Mouse (Mus musculus) yolk sac, embryonic 10.5 days (tissue): Measurements from ENCODE around the gene Lgals3bp.

ENCODE experiments used
- DNase-seq: peaks from one replicate; pipeline ENCODE4 v3.0.0-alpha.2; 2017; ENCODE audit warnings: low spot score

The Lgals3bp gene

DNA sequence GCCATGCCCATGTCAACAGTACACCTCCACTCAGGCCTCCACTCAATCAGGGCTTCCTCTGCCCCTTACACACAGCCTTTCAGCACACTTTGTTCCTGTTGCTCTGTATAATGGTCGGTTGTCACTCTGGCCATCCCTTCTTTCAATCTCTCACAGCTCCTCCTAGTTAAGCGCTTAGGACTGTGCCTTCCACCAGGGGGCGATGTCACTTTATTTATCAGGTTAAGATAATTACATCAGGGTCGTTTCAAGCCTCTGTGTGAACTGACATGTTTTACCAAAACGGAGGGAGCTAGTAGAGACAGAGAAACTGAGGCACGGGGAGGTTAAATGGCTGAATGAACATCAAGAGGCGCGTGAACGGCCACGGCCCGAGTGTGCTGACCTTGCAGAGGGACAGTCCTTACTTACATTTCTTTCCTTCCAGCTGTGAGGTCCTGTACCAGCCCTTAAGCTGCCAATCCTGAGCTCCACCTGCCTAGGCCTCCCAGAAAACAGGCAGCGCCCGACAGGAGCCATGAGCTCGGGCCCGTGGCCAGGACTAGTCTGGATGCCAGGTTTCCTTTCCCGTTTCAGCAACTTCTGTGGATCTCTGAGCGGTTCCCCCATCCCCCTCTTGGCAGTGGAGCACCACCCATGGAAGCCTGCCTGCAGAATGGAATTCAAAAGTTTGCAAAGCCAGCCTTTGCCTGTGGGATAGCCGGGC, 21.5 kb upstream of the Lgals3bp start:
- peak; percentile 53 for DNase-seq

DNA sequence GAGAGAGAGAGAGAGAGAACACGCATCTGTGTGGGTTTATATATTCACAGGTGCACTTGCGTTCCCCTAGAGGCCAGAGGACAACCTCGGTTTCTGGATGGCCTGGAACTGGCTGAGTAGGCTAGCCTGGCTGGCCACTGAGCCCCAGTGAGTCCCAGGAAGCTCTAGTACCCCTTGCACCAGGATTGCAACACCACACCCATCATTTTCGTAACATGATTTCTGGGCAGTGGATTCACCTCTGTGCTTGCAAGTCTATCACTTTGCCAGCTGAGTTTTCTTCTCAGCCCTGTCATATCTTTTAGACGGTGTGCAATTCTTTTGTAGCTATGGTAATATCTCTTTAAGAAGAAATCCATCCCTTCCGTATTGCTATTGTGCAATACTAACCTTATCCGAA, 18.4 kb upstream of the Lgals3bp start:
- no peak for DNase-seq

DNA sequence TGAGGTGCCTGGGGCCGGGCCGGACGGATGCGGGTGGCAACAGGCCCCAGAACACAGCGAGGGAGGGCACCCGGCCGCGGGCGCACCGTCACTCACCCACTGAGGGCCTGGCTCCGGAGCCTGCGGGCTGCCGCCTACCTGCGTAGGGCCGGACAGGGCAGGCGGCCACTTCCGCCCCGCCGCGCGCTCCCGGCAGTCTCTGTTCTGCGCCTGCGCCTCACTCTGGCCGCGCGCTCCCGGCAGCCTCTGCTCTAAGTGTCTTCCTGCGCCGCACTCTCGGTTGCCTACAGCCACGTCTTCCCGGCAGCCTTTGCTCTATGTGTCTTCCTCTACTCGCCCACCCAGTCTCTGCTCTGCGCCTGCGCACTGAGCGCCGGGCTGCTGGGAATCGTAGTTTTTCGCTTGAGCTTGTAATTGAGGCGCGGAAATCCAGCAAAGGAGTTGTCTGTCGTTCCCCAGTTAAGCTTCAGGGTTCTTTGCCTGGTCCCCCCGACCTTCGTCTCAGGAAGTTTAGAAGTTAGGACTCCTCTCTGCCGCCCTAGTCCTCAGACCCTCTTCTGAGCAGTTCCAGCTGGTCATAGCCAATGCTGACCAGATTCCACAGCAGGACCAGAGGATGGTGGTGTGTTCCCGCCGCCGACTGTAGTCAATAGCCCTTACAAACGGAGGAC, 17.1 kb upstream of the Lgals3bp start, which contains the start of gene Cant1:
TSS of gene Cant1 (minus strand) at position 253 of the 671 bp plus-strand sequence.
- DNase-seq, result peak; percentile 98

DNA sequence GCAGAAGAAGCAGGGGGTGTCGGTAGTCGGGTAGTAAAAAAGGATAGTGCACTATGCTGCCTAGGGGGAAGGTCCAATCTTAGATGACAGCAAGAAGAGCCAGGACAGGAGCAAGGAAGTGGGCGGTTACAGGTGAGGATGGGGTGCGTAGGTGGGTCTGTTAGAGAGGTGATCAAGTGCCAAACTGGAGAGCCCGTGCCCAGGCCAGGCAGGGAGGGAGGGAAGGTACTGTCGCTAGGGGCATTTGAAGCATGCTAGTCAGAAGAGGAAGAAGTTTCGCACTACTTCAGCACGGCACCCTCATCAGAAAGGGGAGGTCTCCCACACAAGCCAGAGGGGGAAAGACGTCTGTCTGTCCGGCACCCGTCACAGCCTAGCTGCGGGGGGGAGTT, 16.5 kb upstream of the Lgals3bp start:
- DNase-seq, result no peak

DNA sequence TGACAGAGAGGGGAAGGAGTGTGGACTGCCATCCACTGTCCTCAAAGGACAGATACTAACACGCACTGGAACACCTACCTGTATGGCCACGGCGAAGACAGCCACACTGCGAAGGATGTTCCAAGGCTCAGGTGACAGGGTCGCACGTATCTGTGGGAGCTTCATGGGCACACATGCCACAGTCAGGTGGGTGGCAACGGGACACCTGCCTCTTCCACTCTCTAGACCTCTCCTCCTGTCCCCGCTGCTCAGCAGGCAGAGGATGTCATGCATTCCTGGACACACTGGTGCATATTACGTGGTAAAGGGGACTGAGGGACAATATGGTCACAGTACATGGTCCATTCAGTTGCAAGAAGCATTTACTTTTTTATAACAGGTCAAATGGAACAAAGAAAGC, 15.6 kb upstream of the Lgals3bp start:
- no peak for DNase-seq

DNA sequence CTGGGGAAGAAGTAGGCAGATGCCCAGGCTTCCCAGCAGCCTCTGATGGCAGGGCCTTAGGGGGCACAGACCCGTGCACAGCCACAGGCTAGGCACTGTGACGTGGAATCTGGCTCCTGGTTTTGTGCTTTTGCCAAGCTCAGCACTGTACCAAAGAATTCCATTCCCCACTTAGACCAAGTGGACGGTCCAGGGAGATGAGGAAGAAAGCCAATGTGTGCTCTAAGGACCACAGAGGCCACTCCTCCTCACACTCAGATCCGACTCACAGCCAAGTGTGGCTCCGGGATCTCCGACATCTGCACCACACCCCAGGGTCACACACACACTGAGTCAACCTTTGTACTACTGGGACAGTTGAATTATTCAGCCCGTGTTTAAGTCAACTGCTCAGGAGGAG, 14.2 kb upstream of the Lgals3bp start:
- no peak for DNase-seq

DNA sequence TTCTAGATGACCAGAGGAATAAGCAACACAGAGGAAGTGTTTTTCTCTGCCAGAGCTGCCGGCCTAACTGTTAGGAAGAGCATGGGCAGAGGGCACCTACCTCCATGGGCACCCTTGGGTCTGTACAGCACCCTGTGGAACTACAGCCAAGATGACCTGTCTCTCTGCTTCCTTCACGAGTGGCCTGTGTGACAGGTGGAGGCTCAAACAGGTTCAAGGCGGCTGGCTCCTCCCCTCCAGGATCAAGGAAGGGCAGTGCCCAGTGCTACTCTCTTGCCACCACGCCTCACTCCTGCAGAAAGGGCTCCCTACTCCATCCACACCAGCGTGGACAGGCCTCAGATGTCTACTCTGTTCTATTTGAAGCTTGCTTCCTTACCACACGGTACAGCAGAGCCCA, 13.7 kb upstream of the Lgals3bp start:
- no peak for DNase-seq

DNA sequence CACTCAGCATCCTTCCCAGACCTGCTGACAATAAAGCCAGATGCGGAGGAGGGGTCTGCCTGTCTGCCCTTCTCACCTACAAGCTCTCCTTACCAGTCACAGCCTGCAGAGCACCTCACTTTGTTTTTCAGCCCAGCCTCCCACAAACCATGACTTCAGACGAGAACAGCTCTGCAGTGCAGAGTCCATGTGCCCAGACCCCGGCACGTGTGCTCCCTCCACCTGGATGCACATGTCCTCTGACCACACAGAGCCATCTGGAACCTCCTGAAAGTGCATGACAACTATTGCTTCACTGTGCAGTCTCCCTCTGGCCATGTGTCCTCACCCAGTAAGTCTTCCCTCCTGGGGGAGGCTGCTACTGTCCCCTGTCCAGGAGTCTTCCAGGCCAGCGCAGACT, 12.4 kb upstream of the Lgals3bp start:
- no peak for DNase-seq

DNA sequence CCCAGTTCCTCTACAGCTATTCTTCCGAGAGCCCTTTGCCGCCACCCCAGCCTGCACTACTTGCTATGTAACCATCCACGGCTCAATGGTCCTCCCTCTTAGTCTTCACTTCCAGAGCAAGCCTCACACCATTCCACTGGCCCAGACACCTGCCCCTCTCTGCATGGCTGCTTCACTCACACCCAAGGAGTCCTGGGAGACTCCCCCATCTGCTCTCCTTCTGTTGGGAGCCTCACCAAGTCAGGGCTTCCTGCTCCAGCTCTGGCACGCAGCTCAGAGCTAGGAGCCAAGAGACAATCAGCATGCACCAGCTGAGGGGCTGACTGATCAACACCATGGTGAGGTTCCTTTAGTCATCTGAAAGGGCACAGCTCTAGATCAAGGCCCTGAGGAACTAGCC, 11.2 kb upstream of the Lgals3bp start:
- DNase-seq, result no peak

DNA sequence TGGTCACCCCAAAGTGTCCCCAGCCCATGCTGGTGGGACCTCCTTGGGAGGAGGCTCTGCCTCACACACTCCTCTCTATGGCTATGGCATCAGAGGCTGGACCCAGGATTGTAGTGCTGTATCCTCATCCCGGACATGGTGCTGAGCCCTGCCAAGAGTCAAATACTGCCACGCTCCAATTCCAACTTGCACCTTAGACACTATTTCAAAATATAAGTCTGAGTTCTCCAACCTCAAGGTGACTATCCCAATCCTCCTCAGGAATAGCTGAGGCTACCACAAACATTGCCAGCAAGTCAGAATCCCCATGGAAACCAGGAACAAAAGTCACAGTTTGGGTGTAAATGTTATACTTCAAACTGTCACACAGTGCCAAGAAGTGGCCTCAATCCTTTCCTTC, 10.7 kb upstream of the Lgals3bp start:
- no peak for DNase-seq

DNA sequence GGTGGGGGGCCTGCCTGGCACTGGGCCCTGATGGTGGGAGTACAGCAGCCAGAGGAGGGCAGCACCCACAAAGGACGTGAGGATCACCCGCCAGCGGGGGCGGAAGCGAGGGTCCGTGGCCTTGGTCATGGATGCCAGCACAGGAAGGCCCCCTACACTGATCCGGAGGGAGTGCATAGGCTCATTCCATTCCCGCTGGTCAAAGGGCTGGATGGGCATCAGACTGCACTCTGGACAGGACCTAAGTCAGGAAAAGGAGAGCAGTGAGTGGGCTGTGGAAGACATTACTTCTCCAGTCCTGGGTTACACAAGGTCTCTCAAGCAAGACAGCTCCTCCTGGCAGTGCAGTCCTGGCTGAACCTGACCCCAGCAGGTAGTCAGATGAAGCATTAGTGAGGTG, 9.4 kb upstream of the Lgals3bp start:
- DNase-seq, result no peak

DNA sequence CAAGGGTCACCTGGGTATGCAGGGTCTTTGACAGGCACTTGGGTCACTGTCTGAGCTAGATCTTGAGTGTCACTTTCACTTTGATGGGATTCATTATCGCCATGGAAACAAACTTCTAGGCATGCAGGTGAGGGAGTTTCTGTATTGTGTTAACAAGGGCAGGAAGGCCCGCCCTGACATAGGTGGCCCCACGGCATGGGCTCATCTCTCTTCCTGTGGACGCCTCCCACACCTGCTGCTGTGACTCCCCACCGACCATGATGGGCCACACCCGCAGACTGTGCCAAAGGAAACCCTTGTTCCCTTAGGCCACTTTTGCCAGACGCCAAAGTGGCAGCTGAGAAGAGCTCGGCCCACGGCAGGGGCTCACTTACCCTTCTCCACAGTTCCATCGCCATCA, 8.6 kb upstream of the Lgals3bp start:
- no peak for DNase-seq

DNA sequence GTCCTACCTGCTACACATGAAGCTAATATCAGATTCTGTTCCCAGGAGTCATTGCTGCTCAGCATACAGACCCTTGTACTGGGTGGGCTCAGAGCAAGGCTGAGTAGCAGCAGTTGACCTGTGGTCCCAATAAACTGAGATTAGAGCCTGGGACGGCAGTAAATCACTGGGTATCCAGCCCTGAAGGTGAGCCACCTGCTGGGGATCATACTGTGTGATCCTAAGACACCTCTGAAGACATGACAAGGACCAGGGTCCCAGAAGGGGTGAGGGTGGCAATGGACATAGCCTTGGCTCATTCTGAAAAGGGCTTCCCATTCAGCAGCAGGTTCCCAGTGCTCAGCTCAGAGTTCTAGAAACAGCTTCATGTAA, 8.2 kb upstream of the Lgals3bp start:
- DNase-seq, result no peak

DNA sequence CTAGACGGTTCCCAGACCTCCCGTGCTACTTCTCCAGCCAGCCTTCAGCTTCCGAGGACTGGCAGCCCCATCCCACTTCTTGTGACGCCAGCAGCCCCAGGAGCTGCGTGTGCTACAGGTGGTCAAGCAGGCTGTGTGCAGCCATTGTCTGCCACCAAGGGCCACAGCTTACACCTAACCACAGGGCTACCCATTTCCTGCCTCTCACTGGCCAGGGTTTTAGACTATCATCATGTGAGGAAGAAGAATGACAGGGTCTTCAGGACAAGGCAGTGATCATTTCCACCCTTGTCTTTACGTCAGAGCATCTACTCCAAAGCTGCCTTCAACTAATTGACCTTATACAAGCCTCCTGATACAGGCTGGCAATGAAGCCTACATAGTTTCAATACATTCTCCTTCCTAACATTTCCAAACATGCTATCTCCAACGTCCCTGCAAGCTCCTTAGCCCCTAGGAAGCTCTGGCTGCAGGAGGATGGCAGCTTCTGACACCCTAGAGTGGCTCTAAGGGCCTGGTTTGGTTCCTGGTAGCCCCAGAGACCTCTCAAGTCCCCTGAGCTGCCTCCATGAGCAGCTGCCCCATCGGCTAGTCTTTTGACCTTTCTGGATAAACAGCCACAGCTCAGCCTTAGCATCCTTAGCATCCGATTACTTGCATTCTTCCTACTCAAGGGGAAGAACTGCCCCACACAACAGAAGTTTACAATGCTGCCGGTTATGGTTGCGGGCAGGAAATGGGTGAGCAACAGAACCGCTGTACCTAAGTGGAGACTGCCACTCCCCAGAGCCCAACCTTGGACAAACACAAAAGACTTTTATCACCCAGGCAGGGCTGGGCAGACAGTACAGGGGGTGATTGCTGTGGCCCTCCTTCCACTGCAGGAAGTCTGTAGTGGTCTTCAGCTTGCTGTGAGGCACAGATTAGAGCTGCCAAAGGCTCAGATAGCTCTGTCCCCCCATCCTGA, 7.5 kb upstream of the Lgals3bp start:
- no peak for DNase-seq

DNA sequence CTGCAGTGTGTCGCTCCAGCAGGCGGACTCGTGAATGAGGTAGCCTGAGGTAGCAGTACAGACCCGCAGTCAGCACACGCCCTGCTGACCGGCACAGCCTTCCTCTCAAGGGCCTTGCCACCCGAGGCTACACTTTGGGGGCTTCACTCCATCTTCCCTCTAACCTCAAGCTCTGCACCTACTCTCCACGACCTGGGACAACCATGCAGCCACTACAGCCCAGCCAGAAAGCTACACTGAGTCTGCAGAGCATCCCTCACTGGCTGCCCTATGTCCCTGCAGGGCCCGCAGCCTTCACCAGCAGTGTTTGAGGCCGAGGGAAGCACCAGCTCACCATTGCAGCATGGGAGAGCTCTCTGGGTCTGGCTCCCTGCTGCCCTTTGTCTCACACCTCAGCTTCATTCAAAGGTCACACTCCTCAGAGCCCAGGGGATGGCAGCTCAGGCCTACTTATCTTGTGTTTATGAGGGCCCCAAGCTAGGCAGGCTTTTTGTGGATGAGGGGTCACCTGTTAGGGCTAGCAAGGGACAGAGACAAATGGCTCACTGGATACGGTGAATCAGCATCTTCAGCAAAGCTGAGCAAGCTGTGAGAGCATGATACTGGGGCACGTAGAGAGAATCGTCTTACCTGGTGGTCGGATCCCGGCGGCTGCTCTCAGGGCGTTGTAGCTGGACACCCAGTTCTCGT, 6.3 kb upstream of the Lgals3bp start:
- no peak for DNase-seq

DNA sequence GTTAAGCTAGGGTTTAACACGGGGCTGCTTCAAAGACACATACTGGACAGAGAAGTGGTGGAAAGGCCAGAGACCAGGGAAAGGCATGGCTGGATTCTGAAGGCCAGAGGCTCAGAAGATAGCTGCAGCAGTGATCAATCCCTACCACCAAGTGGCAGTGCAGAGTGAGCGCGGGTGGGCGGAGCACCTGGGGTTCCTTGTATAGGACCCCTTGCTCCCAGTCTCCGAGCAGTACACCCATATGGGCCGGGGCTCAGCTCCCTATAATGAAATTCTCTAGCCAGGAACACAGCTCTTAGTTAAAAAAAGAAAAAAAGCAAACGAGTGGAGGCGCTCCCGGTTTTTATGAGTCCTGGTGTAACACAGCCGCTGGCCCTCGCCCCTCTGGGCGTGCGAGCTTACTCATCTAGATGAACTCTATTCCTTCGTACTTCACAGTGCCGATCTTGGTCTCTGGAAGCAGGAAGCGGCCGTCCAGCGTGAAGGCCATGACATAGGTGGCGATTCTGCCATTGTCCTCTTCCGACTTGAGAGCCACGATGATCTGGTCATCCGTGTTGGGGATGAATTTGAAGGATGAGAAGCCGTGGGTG, 5.5 kb upstream of the Lgals3bp start:
- no peak for DNase-seq

DNA sequence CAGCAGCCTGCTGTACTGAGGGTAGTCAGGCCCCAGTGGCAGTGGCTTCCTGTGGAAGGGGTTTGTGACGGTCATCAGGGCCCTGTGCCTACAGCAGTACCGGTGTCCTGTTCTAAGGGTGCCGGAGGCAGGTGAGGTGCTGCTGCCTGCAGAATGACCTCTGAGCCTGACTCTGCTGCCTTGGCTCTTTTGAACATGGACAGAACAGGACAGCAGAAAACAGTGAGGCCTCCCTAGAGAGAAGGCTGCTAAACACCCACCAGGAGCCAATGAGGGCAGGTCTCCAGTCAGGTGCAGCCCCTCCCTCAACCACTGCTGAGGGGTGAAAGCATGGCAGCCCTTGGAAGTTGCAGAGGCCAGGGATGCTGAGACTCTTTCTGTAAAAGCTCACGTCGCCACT, 4.6 kb upstream of the Lgals3bp start:
- DNase-seq, result no peak

DNA sequence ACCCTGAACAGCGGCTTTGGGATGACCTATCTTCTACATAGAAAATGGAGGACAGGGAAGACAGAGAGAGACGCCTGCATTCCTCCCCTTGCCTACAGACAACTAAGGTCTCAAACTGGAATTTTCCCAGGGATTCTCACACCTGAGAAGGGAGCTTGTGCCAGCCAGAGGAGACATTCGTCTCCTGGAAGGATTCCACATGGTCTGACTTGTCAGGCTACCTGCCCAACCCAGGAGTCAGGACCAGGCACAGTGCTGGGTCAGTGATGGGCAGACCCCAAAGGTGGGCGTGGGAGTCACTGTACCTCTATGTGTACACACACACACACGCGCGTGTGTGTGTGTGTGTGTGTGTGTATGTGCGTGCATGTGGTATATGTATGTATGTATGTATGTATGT, 3.4 kb upstream of the Lgals3bp start:
- no peak for DNase-seq

DNA sequence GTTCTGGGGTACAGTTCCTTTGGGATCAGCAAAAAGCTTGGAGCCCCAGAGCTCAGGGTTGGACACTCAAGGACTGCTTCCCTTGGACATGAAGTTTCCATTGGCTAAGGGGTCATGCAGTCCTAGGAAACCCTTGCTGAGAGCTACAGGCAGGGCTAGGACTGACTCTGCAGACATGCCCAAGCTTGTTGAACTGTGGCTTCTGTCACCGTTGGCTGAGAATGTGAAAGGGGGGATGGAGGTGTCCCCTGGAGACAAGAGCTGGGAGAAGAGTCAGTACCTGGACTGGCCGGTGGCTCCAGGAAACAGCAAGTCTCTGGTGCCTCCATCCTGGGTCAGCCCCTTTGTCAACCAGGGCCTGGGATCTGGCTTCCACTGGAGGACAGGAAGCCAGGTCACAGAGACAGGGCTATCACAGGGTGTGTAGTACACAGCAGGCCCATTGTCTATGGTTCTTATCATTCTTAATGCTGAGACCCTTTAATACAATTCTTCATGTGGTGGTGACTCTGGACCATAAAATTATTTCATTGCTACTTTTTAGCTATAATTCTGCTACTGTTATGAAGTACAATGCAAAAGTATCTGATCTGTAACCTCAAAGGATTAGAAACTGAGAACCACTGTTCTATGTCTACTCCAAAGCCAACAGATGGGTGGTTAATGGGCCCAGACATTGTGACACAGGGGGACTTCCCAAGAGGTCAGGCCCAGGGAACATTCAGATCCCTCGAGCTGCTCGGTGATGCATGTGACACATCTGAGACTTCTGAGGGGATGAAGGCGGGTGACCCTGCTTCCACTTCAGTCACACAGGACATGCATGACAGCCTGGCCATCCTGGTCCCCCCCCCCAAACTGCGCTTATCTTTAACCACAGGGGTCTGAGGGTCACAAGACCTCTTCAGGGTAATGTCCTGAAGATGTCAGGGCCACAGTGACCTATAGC, 2.3 kb upstream of the Lgals3bp start:
- DNase-seq, result no peak

DNA sequence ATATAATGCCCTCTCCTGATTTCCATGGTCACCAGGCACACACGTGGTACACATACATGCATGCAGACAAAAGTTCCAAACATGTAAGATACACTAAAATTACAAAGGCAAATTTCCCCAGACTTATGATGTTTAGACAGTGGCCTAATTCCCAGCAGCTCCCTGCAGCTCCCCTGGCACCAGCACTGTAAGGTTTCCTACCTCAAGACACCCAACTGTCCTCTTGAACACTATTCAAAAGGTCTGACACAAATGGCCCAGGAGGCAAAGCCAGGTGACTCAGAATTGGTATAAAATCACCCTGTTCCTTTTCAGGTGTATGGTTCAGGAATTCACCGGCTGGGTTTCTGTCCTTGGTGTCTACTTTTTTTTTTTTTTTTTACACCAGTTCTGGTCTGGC, 1.3 kb upstream of the Lgals3bp start:
- DNase-seq, result no peak

DNA sequence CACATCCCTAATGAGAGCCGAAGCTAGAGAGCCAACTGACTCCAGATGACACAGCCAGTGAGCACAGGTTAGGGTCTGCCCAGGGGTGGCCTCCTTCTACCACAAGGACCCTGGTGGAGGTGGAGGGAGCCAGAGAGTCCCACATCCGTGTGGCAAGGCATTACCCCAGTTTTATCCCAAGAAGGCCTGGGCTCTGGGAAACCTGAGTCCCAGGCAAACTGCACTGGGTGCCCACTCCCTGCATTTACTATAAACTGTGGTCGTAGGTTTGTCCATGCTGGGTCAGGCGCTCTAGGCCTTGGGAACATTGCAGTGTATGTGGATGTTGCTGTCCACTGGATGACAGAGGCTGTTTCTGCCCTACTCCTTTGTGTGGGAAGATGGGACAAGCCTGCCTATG, 697 bp downstream of the Lgals3bp start:
- no peak for DNase-seq
